Mouse (Mus musculus): Measurements from ENCODE around the gene A730015C16Rik.

A730015C16Rik gene

DNA sequence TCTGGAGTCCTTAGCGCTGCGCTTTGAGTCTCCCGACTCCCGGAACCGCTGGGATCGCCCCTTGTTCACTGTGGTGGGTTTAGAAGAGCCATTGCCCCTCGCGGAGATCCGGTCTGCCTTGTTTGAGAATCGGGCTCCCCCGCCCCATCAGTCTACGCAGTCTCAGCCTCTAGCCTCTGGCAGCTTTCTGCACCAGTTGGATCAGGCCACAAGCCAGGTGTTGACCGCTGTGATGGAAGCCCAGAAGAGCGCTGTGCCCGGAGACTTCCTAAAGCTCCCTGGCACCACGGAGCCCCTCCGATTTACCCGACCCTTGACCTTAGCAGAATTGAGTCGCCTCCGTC lies at the start of gene A730015C16Rik:
A730015C16Rik (minus strand) TSS at position 115 of the 344 bp plus-strand sequence.
- in situ Hi-C loops (cut with MboI): loop anchor here (25.0 kb wide), 1 partner anchor 814 kb away; the partner anchor contains the start of gene Cdkn2c

DNA sequence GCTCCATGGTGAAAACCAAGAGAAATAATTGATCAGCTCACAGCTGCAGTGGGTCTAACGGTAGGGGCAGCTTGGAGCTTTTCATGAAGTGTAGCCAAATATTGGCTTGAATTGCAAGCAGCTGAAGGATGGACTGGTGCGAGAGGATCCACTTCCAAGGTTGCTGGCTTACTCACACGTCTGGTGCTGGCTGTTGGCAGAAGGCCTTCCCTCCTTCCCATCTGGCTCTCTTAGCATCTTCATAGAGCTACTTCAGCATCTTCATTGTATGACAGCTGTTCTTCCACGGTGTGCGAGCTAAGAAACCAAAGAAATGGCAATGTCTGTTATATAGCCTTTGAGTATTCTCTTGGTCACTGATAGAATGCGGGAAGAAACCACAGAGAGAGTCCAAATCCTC lies 42.5 kb upstream of the A730015C16Rik start:
- in situ Hi-C loops (cut with MboI): no loop called here

DNA sequence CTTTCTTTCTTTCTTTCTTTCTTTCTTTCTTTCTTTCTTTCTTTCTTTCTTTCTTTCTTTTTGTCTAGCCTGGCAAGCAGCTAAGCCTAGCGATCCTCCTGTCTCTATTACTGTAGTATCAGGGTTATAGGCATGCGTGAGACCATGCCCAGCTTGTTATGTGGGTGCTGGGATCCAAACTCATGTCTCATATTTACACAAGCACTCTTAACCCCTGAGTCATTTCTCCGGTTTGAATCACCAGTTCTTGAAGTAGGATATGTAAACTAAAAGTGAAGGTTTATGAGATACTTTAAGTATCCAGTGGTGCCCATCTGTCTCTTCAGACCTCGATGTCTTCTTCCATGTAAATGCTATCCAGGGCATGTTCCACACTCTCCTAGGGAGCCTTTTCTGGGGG lies 39.0 kb upstream of the A730015C16Rik start:
- in situ Hi-C loops (cut with MboI): no loop called here

DNA sequence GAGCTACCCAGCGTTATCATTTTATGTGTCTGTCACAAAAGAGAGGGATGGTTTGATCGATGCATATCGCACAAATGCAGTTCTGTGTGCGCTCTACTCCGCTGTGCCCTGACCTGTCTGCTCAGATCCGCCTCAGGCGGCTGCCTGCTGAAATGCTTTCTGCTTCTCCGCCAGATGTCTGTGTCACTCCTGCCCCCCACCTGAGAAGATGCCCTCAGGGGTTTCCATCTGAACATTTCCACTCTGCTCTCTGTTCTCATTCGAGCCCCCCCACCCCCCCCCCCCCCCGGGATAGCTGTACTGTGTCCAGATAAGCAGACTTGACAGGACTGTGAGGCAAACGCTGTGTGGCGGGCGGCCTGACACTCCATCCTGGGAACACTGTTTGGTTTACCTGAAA lies 35.4 kb upstream of the A730015C16Rik start:
- in situ Hi-C loops (cut with MboI): no loop called here

DNA sequence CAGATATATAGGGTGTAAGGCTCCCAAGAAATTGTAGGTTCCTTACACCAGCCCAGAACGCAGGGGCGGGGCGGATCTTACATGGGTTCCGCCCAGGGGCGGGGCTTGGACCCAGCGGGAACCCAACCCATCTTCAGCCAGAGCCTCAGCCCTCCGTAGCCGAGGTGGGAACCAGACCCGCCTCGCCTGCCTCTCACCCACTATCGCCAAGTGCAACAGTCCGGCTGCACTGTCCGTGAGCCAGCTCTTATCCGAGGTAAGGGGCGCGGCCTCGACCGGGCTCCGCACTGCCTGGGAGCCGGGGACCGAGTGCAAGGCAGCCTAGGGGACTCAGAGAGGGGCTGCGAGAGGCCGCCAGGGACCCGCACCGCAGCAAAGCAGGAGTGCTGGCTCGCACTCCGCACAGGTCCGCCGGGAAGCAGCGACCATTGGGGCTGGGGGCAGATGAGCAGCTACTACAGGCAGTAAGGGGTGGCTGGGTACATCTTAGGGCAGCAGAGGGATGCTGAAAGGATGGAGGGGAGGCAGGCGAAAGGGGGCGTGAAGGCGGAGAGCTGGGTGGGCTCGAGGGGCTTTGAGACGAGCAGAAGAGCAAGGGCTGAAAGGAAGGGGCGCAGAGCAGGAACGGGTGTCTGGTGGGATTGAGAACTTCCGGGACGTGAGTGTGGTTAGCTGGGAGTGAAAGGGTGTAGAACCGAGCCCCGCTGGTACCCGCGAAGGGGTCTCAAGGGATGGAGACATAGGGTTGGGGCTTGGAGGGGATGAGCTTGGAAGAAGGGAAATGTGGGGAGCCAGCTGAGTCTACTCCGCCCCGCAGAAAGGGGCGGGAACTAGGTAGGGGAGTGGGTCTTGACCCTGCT lies 30.8 kb upstream of the A730015C16Rik start, which contains the start of gene Rab3b:
Rab3b (plus strand) TSS at position 101 of the 860 bp plus-strand sequence.
- in situ Hi-C loops (cut with MboI): no loop called here

GRCm38 (mm10) chr4:108877901-108878300 lies 29.5 kb upstream of the A730015C16Rik start:
- in situ Hi-C loops (cut with MboI): no loop called here

DNA sequence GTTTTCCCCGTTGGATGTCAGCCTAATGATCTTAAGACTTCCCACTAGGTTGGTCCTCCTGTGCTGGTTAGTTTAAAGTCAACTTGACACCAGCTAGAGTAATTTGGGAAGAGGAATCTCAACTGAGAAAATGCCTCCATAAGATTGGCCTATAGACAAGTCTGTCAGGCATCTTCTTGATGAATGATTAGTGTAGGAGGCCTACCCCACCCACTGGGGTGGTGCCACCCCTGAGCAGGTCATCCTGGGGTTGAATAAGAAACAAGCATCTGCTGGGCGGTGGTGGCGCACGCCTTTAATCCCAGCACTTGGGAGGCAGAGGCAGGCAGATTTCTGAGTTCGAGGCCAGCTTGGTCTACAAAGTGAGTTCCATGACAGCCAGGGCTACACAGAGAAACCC lies 25.3 kb upstream of the A730015C16Rik start:
- in situ Hi-C loops (cut with MboI): loop anchor here (25.0 kb wide), 1 partner anchor 289 kb away; no protein-coding TSS in a partner anchor

- in situ Hi-C loops (cut with MboI): loop anchor here (25.0 kb wide), 1 partner anchor 292 kb away; no protein-coding TSS in a partner anchor
These were observed 21.4 kb upstream of the A730015C16Rik start for GRCm38 (mm10) chr4:108869730-108870374.

- in situ Hi-C loops (cut with MboI): loop anchor here (25.0 kb wide), 1 partner anchor 295 kb away; no protein-coding TSS in a partner anchor
These were observed 18.4 kb upstream of the A730015C16Rik start for GRCm38 (mm10) chr4:108866806-108867205.

- in situ Hi-C loops (cut with MboI): loop anchor here (25.0 kb wide), 1 partner anchor 814 kb away; the partner anchor contains the start of gene Cdkn2c
These were observed 509 bp downstream of the A730015C16Rik start, which contains the start of gene Kti12 for GRCm38 (mm10) chr4:108847715-108848504. Gene Kti12, plus strand, starts transcription at chr4:108847785.

DNA sequence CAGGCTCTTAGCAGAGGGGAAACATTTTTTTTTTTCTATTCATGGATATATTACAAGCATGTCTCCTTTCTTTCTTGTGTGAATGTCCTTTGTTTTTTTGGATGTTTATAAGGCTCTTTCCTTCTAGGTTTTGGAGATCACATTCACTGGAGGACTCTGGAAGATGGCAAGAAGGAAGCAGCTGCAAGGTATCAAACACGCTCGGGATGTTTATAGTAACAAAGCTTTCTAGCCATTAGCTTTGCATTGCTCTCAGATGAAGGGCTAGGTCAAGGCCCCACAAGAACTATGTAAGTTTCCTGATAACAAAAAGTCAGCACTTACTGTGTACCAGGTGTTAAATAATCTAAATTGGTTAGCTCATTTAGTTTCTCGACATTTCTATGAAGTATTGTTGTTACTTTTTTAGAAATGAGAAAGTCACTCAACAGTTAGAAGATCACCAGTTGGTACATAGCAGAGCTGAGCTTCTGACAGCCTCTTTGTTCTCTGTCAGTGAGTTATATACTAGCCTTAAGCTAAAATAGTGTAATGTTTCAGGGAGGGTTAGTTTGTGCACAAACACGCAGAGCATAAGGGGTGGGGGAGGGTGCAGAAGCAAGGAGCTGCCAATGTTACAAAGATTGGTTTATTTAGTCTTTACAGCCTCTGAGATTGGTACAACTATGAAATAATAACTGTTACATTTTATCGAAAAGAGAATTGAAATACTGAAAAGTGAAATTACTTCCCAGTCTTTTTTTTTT lies 2.4 kb downstream of the A730015C16Rik start:
- in situ Hi-C loops (cut with MboI): loop anchor here (25.0 kb wide), 1 partner anchor 816 kb away; the partner anchor contains the start of gene Cdkn2c

DNA sequence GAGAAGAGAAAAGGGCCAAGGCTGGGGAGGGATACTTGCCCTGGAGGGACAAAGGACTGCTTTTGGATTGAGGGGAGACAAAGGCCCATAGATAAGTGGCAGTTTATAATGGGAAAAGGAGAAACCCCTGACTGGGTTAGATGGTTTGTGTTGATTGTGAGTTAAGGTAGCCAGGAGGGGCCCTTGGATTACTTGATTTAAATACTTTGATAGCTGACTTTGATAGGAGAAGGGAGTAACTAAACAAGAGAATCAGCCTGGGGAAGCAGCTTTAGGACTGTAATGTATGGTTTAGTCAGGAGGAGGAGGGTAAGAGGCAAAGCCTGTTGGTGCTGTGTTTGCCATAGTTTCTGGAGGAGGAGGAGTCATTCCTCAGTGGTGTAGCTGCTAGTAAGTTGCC lies 5.1 kb downstream of the A730015C16Rik start:
- in situ Hi-C loops (cut with MboI): loop anchor here (25.0 kb wide), 1 partner anchor 819 kb away; the partner anchor contains the start of gene Cdkn2c

DNA sequence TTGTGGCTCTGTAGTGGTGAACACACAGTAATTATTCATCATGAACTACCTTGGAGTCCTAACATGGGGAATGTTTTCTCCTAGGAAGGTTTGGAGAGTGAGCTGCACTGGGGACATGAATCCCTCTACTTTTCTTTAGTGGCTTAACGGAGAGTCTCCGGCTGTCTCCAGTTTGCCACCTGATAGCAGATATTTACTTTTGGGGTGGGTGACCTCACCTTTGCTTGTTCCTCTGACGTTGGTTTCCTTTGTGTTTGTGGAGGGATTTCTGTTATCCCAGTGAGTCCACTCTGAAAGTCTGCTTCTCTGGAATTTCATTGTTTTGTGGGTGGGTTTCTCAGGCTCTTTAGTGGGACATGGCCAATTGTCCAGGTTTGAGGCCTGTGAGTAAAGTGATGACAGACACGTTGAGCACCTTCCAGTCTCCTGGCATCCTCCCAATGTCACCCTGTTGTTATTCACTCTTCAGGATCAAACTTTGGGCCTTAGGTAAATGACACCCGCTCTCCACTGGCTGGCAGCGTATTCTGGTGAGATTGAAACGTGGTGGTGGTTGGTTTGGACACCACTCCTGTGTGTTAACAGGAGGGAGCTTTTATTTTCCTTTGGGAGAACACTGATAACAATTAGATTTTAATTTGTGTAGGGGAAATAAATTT lies 6.4 kb downstream of the A730015C16Rik start:
- in situ Hi-C loops (cut with MboI): loop anchor here (25.0 kb wide), 1 partner anchor 820 kb away; the partner anchor contains the start of gene Cdkn2c

DNA sequence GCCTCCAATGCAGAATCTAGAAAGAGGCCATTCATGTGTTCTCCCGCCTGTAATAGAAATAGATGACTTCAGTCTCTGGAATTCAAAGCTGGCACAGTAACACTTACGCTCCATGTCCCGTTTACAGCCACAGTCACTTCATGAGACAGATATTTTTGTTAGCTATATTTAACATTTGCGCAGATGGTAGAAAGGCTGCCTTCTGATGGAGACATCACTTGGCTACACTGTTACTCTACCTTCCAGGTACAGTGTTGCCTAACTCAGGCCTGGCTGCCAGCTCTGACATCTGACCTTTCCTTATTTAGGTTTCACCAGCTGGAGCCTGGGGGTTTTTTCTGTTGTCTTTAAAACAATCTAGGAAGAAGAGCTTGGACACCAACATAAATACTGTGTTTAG lies 10.4 kb downstream of the A730015C16Rik start:
- in situ Hi-C loops (cut with MboI): loop anchor here (25.0 kb wide), 1 partner anchor 824 kb away; the partner anchor contains the start of gene Cdkn2c

- in situ Hi-C loops (cut with MboI): loop anchor here (25.0 kb wide), 1 partner anchor 827 kb away; the partner anchor contains the start of gene Cdkn2c
These were observed 12.9 kb downstream of the A730015C16Rik start for GRCm38 (mm10) chr4:108835496-108835895.

DNA sequence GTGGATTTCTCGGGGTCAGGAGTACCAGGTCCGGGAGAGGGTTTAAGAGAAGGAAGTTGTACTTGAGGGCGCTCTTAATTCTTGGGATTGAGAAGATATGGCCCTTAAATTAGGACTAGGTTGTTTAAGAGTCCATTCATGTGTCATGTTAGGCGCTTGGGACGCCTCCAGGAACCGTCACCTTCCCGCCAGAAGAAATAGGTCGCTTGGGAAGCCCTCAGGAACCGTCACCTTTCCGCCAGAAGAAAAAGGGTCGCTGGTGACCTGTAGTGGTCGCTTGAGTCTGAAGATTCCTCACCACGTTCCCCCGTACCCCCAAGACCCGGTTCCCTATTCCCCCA lies 13.5 kb downstream of the A730015C16Rik start:
- in situ Hi-C loops (cut with MboI): loop anchor here (25.0 kb wide), 1 partner anchor 827 kb away; the partner anchor contains the start of gene Cdkn2c

DNA sequence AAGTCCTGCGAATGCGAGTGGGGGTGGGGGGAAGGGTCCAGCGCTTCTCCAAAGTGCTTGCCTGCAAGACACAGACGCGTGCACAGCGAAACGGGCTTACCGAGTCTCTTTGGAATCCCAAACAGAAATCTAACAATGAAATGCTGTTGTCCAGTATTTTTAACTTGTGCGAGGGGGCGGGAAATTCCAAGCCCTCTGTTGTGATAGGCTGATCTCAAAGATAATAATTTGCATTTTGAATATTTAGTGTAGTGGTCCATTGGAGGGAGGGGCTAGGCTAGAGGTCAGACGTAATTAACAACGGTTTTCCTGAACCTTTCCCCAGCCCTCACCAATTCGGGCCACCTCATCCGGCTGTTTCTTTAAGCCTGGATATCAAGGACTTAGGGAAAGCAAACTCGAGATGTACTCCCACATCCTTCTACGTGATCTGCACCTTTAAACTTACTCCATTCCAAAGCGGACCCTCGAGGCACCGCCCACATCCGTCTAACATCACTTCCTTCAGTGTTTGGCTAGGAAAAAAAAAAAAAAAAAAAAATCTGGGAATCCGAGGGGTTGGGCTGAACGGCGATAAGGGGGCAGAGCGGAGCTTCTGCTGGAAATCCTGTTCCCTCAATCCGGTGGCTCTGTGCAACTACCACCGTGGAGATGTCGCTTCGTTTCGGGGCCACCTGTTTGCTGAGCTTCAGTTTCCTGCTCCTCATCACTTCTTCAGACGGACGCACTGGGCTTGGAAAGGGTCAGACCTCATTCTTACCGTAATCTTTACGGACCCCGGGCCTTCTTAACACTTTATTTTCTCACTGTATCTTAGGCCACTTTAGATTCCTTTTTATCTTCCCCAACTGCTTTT lies 14.1 kb downstream of the A730015C16Rik start, which contains the start of gene Txndc12:
Txndc12 (plus strand) TSS at position 487 of the 856 bp plus-strand sequence.
- in situ Hi-C loops (cut with MboI): loop anchor here (25.0 kb wide), 1 partner anchor 828 kb away; the partner anchor contains the start of gene Cdkn2c

- in situ Hi-C loops (cut with MboI): loop anchor here (25.0 kb wide), 1 partner anchor 829 kb away; the partner anchor contains the start of gene Cdkn2c
These were observed 14.6 kb downstream of the A730015C16Rik start for GRCm38 (mm10) chr4:108833828-108834114.
